Mouse (Mus musculus) spleen, adult 2 months (tissue): ENCODE measurements around the gene Setd1a. TPM values are rescaled to one million over a fixed set of nuclear protein-coding genes. Genes with fewer than 3 reads are reported as not detected.

Experiments
- DNase-seq, 2 experiments: peaks; one replicate each; pipeline versions ENCODE4 v3.0.0 to v3.0.0-alpha.2; 2012 to 2021; ENCODE audit warnings: low spot score in 2 of 2, low read depth in 1 of 2
- H3K27ac ChIP-seq: fragments of 200-500 bp; 2 replicates; pipeline ENCODE4 v1.5.1; 2012; ENCODE audit warnings: low read length, inconsistent platforms; ENCODE audit not compliant: insufficient read depth
- H3K27me3 ChIP-seq: fragments of 200-500 bp; 2 replicates; pipeline ENCODE4 v1.6.1; 2012; ENCODE audit warnings: mild to moderate bottlenecking, moderate library complexity, low read length, inconsistent platforms; ENCODE audit not compliant: control insufficient read depth, insufficient read depth
- H3K36me3 ChIP-seq: fragments of 200-500 bp; 2 replicates; pipeline ENCODE4 v1.6.1; 2012; ENCODE audit warnings: mild to moderate bottlenecking, low read length, inconsistent platforms; ENCODE audit not compliant: control insufficient read depth, insufficient read depth
- H3K4me1 ChIP-seq: fragments of 200-500 bp; 2 replicates; pipeline ENCODE4 v1.6.1; 2011; ENCODE audit warnings: inconsistent platforms; ENCODE audit not compliant: control insufficient read depth, insufficient read depth, insufficient read length
- H3K4me3 ChIP-seq: fragments of 200-500 bp; 2 replicates; pipeline ENCODE4 v1.5.1; 2011; ENCODE audit warnings: mild to moderate bottlenecking, inconsistent platforms; ENCODE audit not compliant: insufficient read depth, insufficient read length; ENCODE audit errors: extremely low read depth
- CTCF ChIP-seq: fragments of 200-500 bp; IDR thresholded peaks from 2 replicates; pipeline ENCODE4 v1.5.1; 2011; ENCODE audit warnings: mild to moderate bottlenecking, inconsistent platforms; ENCODE audit not compliant: insufficient read depth, insufficient read length, insufficient replicate concordance; ENCODE audit errors: extremely low read depth
- POLR2A ChIP-seq: fragments of 200-500 bp; IDR thresholded peaks from 2 replicates; pipeline ENCODE4 v1.6.1; 2011; ENCODE audit warnings: low read depth, low read length, inconsistent platforms
- WGBS: fragments of 180-500 bp; shearing (Covaris S2); methylation state at CpG from one replicate; pipeline ENCODE4 v1.1.7; 2018; 5-methylcytosine and 5-hydroxymethylcytosine counted together
- polyA plus RNA-seq: library from polyadenylated mRNA; depleted of rRNA; stranded (reverse); fragments of >200 nt; gene quantifications from 2 replicates; pipeline ENCODE4 v1.2.3, GENCODE M21; 2012

Gene Setd1a
- polyA plus RNA-seq, 1 experiment: 14.9 TPM

DNA sequence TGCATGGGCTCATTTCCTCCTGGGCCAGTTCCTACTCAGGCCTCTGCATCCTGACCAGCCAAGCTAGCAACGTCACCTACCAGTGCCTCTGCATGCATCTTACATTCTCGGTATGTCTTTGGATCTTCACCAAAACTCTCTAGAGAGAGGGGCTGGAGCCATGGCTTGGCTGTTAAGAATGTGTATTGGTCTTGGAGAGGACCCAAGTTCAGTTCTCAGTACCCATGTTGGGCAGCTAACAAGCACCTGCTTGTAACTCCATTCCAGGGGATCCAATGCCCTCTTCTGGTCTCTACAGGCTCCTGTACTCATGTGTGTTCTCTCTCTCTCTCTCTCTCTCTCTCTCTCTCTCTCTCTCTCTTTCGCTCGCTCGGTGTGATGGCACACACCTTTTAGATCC is 41.3 kb downstream of the Setd1a start:
- H3K4me3 ChIP-seq: no peak overlapping the region
- no peaks in the 10 kb centered on the region for H3K27me3 ChIP-seq
- DNase-seq: no peak
- H3K36me3 ChIP-seq: no peaks in the 10 kb centered on the region
- no peaks in the 10 kb centered on the region for H3K4me1 ChIP-seq
- TF ChIP-seq POLR2A (no peak), CTCF (no peak)
- 88% methylated on average over 5 of the region's 5 CpGs for WGBS
- no peak overlapping the region for H3K27ac ChIP-seq

DNA sequence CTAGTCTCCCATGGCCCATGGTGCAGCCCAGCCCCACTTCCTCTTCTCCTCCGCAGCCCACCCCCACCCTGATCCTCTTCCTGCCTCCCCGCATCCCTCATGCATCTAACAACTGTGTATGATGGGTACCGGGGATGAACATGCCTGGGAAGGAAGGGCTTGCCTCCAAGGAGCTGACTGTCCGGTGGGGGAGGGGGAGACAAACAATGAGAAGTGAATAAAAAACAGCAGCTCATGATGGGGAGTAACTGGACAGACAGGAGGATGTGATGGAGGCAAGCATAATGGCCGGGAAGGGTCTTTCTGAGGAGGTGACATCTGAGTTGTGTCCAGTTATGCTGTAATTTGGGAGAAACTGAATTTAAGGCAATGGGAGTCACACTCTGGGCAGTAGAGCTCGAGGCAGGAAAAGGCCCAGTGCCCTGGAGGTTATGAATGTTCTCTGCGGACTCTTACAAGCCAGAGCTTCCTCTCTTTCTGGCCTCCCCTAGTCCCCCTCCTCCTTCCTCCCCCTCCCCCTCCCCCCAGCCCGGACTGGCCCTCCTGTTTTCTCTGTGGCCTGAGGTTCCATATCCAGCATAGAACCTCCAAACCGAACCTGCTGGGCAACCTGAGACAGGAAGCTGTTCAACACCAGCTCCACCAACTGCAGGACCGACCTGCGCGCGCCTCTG is 44.5 kb downstream of the Setd1a start:
- no peaks in the 10 kb centered on the region for H3K4me1 ChIP-seq
- H3K36me3 ChIP-seq: no peaks in the 10 kb centered on the region
- 36% methylated on average over 13 of the region's 13 CpGs for WGBS
- H3K27ac ChIP-seq: no peak overlapping the region
- no peak overlapping the region for H3K4me3 ChIP-seq
- no peak for DNase-seq
- TF ChIP-seq POLR2A: no peak
- TF ChIP-seq CTCF: no peak
- H3K27me3 ChIP-seq: 0 out of 2 replicates have a peak, but pooled peaks cover 3% of the 10 kb centered on the region

GRCm38 (mm10) chr7:127822494-127822893 is 46.0 kb downstream of the Setd1a start:
- TF ChIP-seq CTCF: no peak
- TF ChIP-seq POLR2A: no peak
- DNase-seq: no peak
- H3K4me3 ChIP-seq: no peak overlapping the region
- H3K27ac ChIP-seq: no peak overlapping the region
- no peaks in the 10 kb centered on the region for H3K36me3 ChIP-seq
- H3K4me1 ChIP-seq: no peaks in the 10 kb centered on the region
- WGBS: 76% methylated on average over 3 of the region's 3 CpGs
- 0 out of 2 replicates have a peak, but pooled peaks cover 3% of the 10 kb centered on the region for H3K27me3 ChIP-seq

GRCm38 (mm10) chr7:127823236-127824171 is 47.0 kb downstream of the Setd1a start:
- H3K27ac ChIP-seq: no peak overlapping the region
- 0 out of 2 replicates have a peak, but pooled peaks cover 3% of the 10 kb centered on the region for H3K27me3 ChIP-seq
- no peak for DNase-seq
- no peaks in the 10 kb centered on the region for H3K4me1 ChIP-seq
- H3K36me3 ChIP-seq: no peaks in the 10 kb centered on the region
- H3K4me3 ChIP-seq: no peak overlapping the region
- WGBS: 82% methylated on average over 11 of the region's 11 CpGs
- TF ChIP-seq POLR2A: no peak
- TF ChIP-seq CTCF: no peak

- Histone ChIP-seq H3K4me3 (no peak within 1 kb of the TSS), H3K27ac (no peak within 1 kb of the TSS), H3K4me1 (no peaks in the 10 kb centered on the region), H3K27me3 (0 out of 2 replicates have a peak, but pooled peaks cover 3% of the 10 kb centered on the region), H3K36me3 (no peaks in the 10 kb centered on the region)
- DNase-seq: no peak
- TF ChIP-seq POLR2A (no peak), CTCF (no peak)
- 25% methylated on average over 34 of the region's 38 CpGs for WGBS
Measured at GRCm38 (mm10) chr7:127824176-127824871, 47.9 kb downstream of the Setd1a start, which contains the start of the genes Stx4a and Stx1b. Gene Stx4a (plus strand): TSS chr7:127824294. Gene Stx1b (minus strand): TSS chr7:127824549.

DNA sequence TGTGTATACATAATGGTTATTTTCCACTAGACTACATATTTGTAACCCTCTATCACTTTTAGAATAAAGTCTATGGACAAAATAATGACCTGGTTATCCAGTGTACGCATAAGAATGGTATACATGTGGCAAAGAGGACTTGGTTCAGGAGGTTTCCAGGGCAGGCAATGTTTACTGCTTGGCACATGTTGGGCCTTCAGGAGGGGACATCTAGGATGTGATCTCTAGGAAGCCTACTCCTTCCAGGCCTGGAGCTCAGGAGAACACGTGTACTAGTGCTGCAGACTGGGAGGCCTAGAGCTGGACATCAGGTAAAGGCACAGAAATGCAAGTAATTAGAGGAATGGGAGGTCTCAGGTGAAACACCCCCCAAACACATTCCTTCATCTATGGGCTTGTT is 59.1 kb downstream of the Setd1a start:
- Histone ChIP-seq H3K4me3 (no peak overlapping the region), H3K27ac (no peak overlapping the region), H3K27me3 (no peaks in the 10 kb centered on the region), H3K36me3 (no peaks in the 10 kb centered on the region), H3K4me1 (no peaks in the 10 kb centered on the region)
- WGBS: 91% methylated on average over 2 of the region's 2 CpGs
- TF ChIP-seq CTCF (no peak), POLR2A (no peak)
- DNase-seq: no peak
